Mouse (Mus musculus) CD8-positive naive resting alpha-beta T cell, adult 2 months (primary cell): ENCODE results near the gene Slc24a5.
"Not testable (repeated sequence)": the region's sequence is repeated elsewhere in the genome, so short reads cannot be mapped to it uniquely, and the experiment has no call there.

Experiments
- DNase-seq, 2 experiments: peaks; one replicate each; pipeline ENCODE4 v3.0.0; 2022; ENCODE audit warnings: low read depth in 2 of 2, low spot score in 2 of 2

Slc24a5 gene

GRCm38 (mm10) chr2:125067894-125068293, at the start of gene Slc24a5:
Slc24a5 (plus strand) TSS chr2:125068124.
- DNase-seq: no peak

- no peak for DNase-seq
These were observed 43.5 kb upstream of the Slc24a5 start for GRCm38 (mm10) chr2:125024386-125024785.

GRCm38 (mm10) chr2:125026358-125027000, 41.4 kb upstream of the Slc24a5 start:
- no peak for DNase-seq

GRCm38 (mm10) chr2:125030591-125030990, 37.3 kb upstream of the Slc24a5 start:
- no peak for DNase-seq

GRCm38 (mm10) chr2:125031111-125031510, 36.8 kb upstream of the Slc24a5 start:
- no peak for DNase-seq

- no peak for DNase-seq
These were observed 36.2 kb upstream of the Slc24a5 start for GRCm38 (mm10) chr2:125031562-125032257.

- no peak for DNase-seq
These were observed 35.5 kb upstream of the Slc24a5 start for GRCm38 (mm10) chr2:125032258-125032973.

- DNase-seq: no peak
These were observed 34.7 kb upstream of the Slc24a5 start for GRCm38 (mm10) chr2:125033042-125033743.

- DNase-seq: no peak
These were observed 12.5 kb upstream of the Slc24a5 start for GRCm38 (mm10) chr2:125055316-125055903.

- no peak for DNase-seq
These were observed 10.6 kb upstream of the Slc24a5 start for GRCm38 (mm10) chr2:125057250-125057815.

GRCm38 (mm10) chr2:125061451-125061850, 6.5 kb upstream of the Slc24a5 start:
- no peak for DNase-seq

GRCm38 (mm10) chr2:125062944-125063343, 5.0 kb upstream of the Slc24a5 start:
- no peak for DNase-seq

- DNase-seq: no peak
These were observed 551 bp upstream of the Slc24a5 start for GRCm38 (mm10) chr2:125067373-125067772.

- DNase-seq: no peak
These were observed 772 bp downstream of the Slc24a5 start for GRCm38 (mm10) chr2:125068696-125069095.

- DNase-seq: no peak
These were observed 5.3 kb downstream of the Slc24a5 start for GRCm38 (mm10) chr2:125073056-125073780.

GRCm38 (mm10) chr2:125083879-125084278, 16.0 kb downstream of the Slc24a5 start:
- no peak for DNase-seq

GRCm38 (mm10) chr2:125088757-125089156, 20.8 kb downstream of the Slc24a5 start:
- no peak for DNase-seq

- not testable (repeated sequence) for DNase-seq
These were observed 24.2 kb downstream of the Slc24a5 start for GRCm38 (mm10) chr2:125092123-125092522.

GRCm38 (mm10) chr2:125104491-125104890, 36.6 kb downstream of the Slc24a5 start:
- not testable (repeated sequence) for DNase-seq

GRCm38 (mm10) chr2:125106536-125106935, 38.6 kb downstream of the Slc24a5 start:
- not testable (repeated sequence) for DNase-seq
